Mouse (Mus musculus) WW6 (cell line): ENCODE data around the gene Sec14l3.
"Not testable (repeated sequence)": the region's sequence is repeated elsewhere in the genome, so short reads cannot be mapped to it uniquely, and the experiment has no call there.

ENCODE experiments used
- DNase-seq: peaks from one replicate; pipeline ENCODE4 v3.0.0-alpha.2; 2013; ENCODE audit warnings: low read depth, low spot score

Gene Sec14l3

GRCm38 (mm10) chr11:4101851-4102250 is 37.2 kb downstream of the Sec14l3 start:
- DNase-seq: no peak

GRCm38 (mm10) chr11:4103522-4103921 is 38.9 kb downstream of the Sec14l3 start:
- no peak for DNase-seq

- DNase-seq: no peak
Measured at GRCm38 (mm10) chr11:4104989-4105388, 40.3 kb downstream of the Sec14l3 start.

GRCm38 (mm10) chr11:4105444-4105843 is 40.8 kb downstream of the Sec14l3 start:
- DNase-seq: no peak

GRCm38 (mm10) chr11:4107901-4108300 is 43.3 kb downstream of the Sec14l3 start:
- not testable (repeated sequence) for DNase-seq

- DNase-seq: no peak
Measured at GRCm38 (mm10) chr11:4108691-4109090, 44.0 kb downstream of the Sec14l3 start.

GRCm38 (mm10) chr11:4112033-4112432 is 47.4 kb downstream of the Sec14l3 start:
- no peak for DNase-seq

- no peak for DNase-seq
Measured at GRCm38 (mm10) chr11:4112861-4113260, 48.2 kb downstream of the Sec14l3 start.

GRCm38 (mm10) chr11:4113496-4113895 is 48.9 kb downstream of the Sec14l3 start:
- DNase-seq: no peak

GRCm38 (mm10) chr11:4113970-4114369 is 49.3 kb downstream of the Sec14l3 start:
- no peak for DNase-seq

- not testable (repeated sequence) for DNase-seq
Measured at GRCm38 (mm10) chr11:4114541-4114940, 49.9 kb downstream of the Sec14l3 start.

GRCm38 (mm10) chr11:4115407-4115806 is 50.8 kb downstream of the Sec14l3 start:
- no peak for DNase-seq

GRCm38 (mm10) chr11:4116458-4117141 is 52.0 kb downstream of the Sec14l3 start:
- no peak for DNase-seq

- no peak for DNase-seq
Measured at GRCm38 (mm10) chr11:4117372-4118071, 52.9 kb downstream of the Sec14l3 start.

GRCm38 (mm10) chr11:4118081-4118921 is 53.7 kb downstream of the Sec14l3 start:
- no peak for DNase-seq

GRCm38 (mm10) chr11:4119635-4120034 is 55.0 kb downstream of the Sec14l3 start:
- DNase-seq: no peak

GRCm38 (mm10) chr11:4121691-4122090 is 57.0 kb downstream of the Sec14l3 start:
- DNase-seq: no peak

GRCm38 (mm10) chr11:4122226-4122625 is 57.6 kb downstream of the Sec14l3 start:
- DNase-seq: no peak

- DNase-seq: no peak
Measured at GRCm38 (mm10) chr11:4122742-4123579, 58.3 kb downstream of the Sec14l3 start, which contains the start of gene Sec14l2. Gene Sec14l2 (minus strand): TSS chr11:4123415.

GRCm38 (mm10) chr11:4123922-4124321 is 59.3 kb downstream of the Sec14l3 start:
- DNase-seq: peak; percentile 65

GRCm38 (mm10) chr11:4127059-4127458 is 62.4 kb downstream of the Sec14l3 start:
- DNase-seq: no peak
